Mouse (Mus musculus): ENCODE measurements around the gene Ctsg.
"Not testable (repeated sequence)": the region's sequence is repeated elsewhere in the genome, so short reads cannot be mapped to it uniquely, and the experiment has no call there.

DNA sequence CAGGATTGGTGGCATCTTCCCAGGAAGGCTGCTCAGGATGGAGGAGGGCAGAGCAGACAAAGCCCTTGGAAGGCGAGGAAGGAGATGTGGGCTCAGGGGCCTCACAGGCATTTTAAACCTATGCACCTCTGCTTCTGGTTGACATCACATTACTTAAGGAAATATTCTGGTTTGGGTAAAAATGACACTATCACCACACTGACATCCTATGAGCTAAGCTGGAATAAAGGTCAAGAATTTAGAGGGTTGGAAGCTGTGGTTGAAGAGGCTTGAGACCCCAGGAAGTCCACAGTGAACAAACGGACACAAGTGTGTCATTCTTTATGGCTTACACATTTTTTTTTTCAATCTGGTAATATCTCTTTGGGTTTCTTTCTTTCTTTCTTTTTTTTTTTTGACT lies 30.1 kb upstream of the Ctsg start, which contains the start of gene Gzmd:
- TF ChIP-seq FLI1 (IDR thresholded peaks at IDR 0.05; ENCODE audit: low read length); GATA1 (IDR thresholded peaks at IDR 0.05; ENCODE audit: borderline replicate concordance, low read length): not testable (repeated sequence)
